Mouse (Mus musculus) stomach, postnatal 0 days (tissue): ENCODE results near the gene Gpr68. TPM values are rescaled to one million over a fixed set of nuclear protein-coding genes. Genes with fewer than 3 reads are reported as not detected.

Experiments used
- ATAC-seq: fragments of 200-750 bp; cut with Nextera tagmentation; 2 replicates; pipeline ENCODE4 v1.8.0; 2017; ENCODE audit not compliant: low FRiP score, low TSS enrichment
- DNase-seq: peaks from one replicate; pipeline ENCODE4 v3.0.0-alpha.2; 2016; ENCODE audit warnings: low spot score
- H3K27ac ChIP-seq: fragments of 300-500 bp; sonication (generic); replicated peaks from 2 replicates; pipeline ENCODE4 v1.5.1; 2014; ENCODE audit warnings: mild to moderate bottlenecking, control low read depth
- H3K27me3 ChIP-seq: fragments of 300-500 bp; sonication (generic); 2 replicates; pipeline ENCODE4 v1.6.1; 2014; ENCODE audit warnings: low read length; ENCODE audit not compliant: control insufficient read depth, insufficient read depth
- H3K36me3 ChIP-seq: fragments of 300-500 bp; sonication (generic); 2 replicates; pipeline ENCODE4 v1.6.1; 2014; ENCODE audit warnings: low read length, mixed read lengths; ENCODE audit not compliant: control insufficient read depth, insufficient read depth
- H3K4me1 ChIP-seq: fragments of 300-500 bp; sonication (generic); replicated peaks from 2 replicates; pipeline ENCODE4 v1.6.1; 2014; ENCODE audit warnings: antibody characterized with exemption; ENCODE audit not compliant: control insufficient read depth, insufficient read depth
- H3K4me2 ChIP-seq: fragments of 300-500 bp; sonication (generic); replicated peaks from 2 replicates; pipeline ENCODE4 v1.6.1; 2014; ENCODE audit warnings: low read depth, mild to moderate bottlenecking, control low read depth, moderate library complexity
- H3K4me3 ChIP-seq: fragments of 300-500 bp; sonication (generic); 2 replicates; pipeline ENCODE4 v1.5.1; 2014; ENCODE audit warnings: low read depth, low read length, control low read depth
- H3K9ac ChIP-seq: fragments of 300-500 bp; sonication (generic); 2 replicates; pipeline ENCODE4 v1.6.1; 2014; ENCODE audit warnings: mild to moderate bottlenecking, low read length, control low read depth, mixed read lengths
- H3K9me3 ChIP-seq: fragments of 300-500 bp; sonication (generic); 2 replicates; pipeline ENCODE4 v1.6.1; 2016; ENCODE audit warnings: low read length; ENCODE audit not compliant: control insufficient read depth
- CTCF ChIP-seq: IDR thresholded peaks from 2 replicates; pipeline ENCODE4 v1.5.1; 2016; ENCODE audit warnings: antibody characterized with exemption, low read depth, mild to moderate bottlenecking, moderate library complexity
- EP300 ChIP-seq: optimal IDR thresholded peaks from 2 replicates; pipeline ENCODE3; 2016; ENCODE audit warnings: antibody characterized with exemption
- WGBS: fragments of 180-500 bp; shearing (Covaris S2); extraction: QIAGEN DNeasy Blood & Tissue Kit; methylation state at CpG from one replicate; pipeline ENCODE4 v1.1.7; 2014; 5-methylcytosine and 5-hydroxymethylcytosine counted together
- polyA plus RNA-seq: library from polyadenylated mRNA; unstranded; fragments of >200 nt; fragmentation: Nextera tagmentation; extraction: Ambion mirVana; gene quantifications from 2 replicates; pipeline ENCODE4 v1.2.1, GENCODE M21; 2015

The Gpr68 gene
- polyA plus RNA-seq, 1 experiment from 2014 or later = 0.44 TPM

- 95% methylated on average over 3 of the region's 3 CpGs for WGBS
- H3K9me3 ChIP-seq = no peaks in the 10 kb centered on the region
- no peaks in the 10 kb centered on the region; the same call in 1 of the 2 replicates for H3K27me3 ChIP-seq
- no peak overlapping the region for H3K27ac ChIP-seq
- TF ChIP-seq EP300 (no peak), CTCF (no peak)
- no peaks in the 10 kb centered on the region for H3K36me3 ChIP-seq
- H3K4me1 ChIP-seq = no peaks in the 10 kb centered on the region
- H3K4me3 ChIP-seq = no peak overlapping the region
- no peak for ATAC-seq
- no peak for DNase-seq
- H3K4me2 ChIP-seq = no peak overlapping the region
- no peak overlapping the region for H3K9ac ChIP-seq
These were observed 22.4 kb downstream of the Gpr68 start for GRCm38 (mm10) chr12:100885585-100885984.

- WGBS = 28% methylated on average over 7 of the region's 7 CpGs
- no peak overlapping the region for H3K4me3 ChIP-seq
- no peak overlapping the region for H3K9ac ChIP-seq
- no peak overlapping the region for H3K4me2 ChIP-seq
- ATAC-seq (peak; percentile 25; the same call in 1 of the 2 replicates), DNase-seq (no peak)
- no peaks in the 10 kb centered on the region for H3K4me1 ChIP-seq
- H3K36me3 ChIP-seq = no peaks in the 10 kb centered on the region
- H3K27ac ChIP-seq = no peak overlapping the region
- no peaks in the 10 kb centered on the region for H3K9me3 ChIP-seq
- H3K27me3 ChIP-seq = no peaks in the 10 kb centered on the region; the same call in 1 of the 2 replicates
- TF ChIP-seq CTCF = no peak
- TF ChIP-seq EP300 = no peak
These were observed 24.8 kb downstream of the Gpr68 start for GRCm38 (mm10) chr12:100883168-100883567.

GRCm38 (mm10) chr12:100878556-100878955 is 29.4 kb downstream of the Gpr68 start:
- Histone ChIP-seq H3K4me2 (no peak overlapping the region), H3K27me3 (no peaks in the 10 kb centered on the region), H3K36me3 (no peaks in the 10 kb centered on the region), H3K4me1 (no peaks in the 10 kb centered on the region), H3K27ac (no peak overlapping the region), H3K9ac (no peak overlapping the region), H3K9me3 (no peaks in the 10 kb centered on the region), H3K4me3 (no peak overlapping the region)
- no peak for DNase-seq
- TF ChIP-seq EP300 (no peak), CTCF (no peak)
- 92% methylated on average over 16 of the region's 16 CpGs for WGBS
- ATAC-seq = no peak

- ATAC-seq = no peak
- Histone ChIP-seq H3K9ac (no peak overlapping the region), H3K9me3 (no peaks in the 10 kb centered on the region), H3K36me3 (no peaks in the 10 kb centered on the region), H3K4me2 (no peak overlapping the region), H3K4me1 (no peaks in the 10 kb centered on the region), H3K4me3 (no peak overlapping the region), H3K27me3 (no peaks in the 10 kb centered on the region), H3K27ac (no peak overlapping the region)
- no peak for TF ChIP-seq CTCF
- no peak for TF ChIP-seq EP300
- no peak for DNase-seq
- WGBS = 70% methylated on average over 6 of the region's 6 CpGs
These were observed 30.1 kb downstream of the Gpr68 start for GRCm38 (mm10) chr12:100877936-100878335.

GRCm38 (mm10) chr12:100875960-100876359 is 32.0 kb downstream of the Gpr68 start:
- ATAC-seq (no peak), DNase-seq (no peak)
- Histone ChIP-seq H3K9me3 (no peaks in the 10 kb centered on the region), H3K27me3 (no peaks in the 10 kb centered on the region), H3K4me3 (no peak overlapping the region), H3K27ac (no peak overlapping the region), H3K4me1 (no peaks in the 10 kb centered on the region), H3K4me2 (no peak overlapping the region), H3K9ac (no peak overlapping the region), H3K36me3 (no peaks in the 10 kb centered on the region)
- WGBS = 74% methylated on average over 4 of the region's 6 CpGs
- TF ChIP-seq CTCF (no peak), EP300 (no peak)

- Histone ChIP-seq H3K36me3 (no peaks in the 10 kb centered on the region), H3K9ac (no peak overlapping the region), H3K4me2 (no peak overlapping the region), H3K27me3 (no peaks in the 10 kb centered on the region), H3K9me3 (no peaks in the 10 kb centered on the region), H3K4me1 (no peaks in the 10 kb centered on the region), H3K27ac (no peak overlapping the region), H3K4me3 (no peak overlapping the region)
- peak; percentile 43; the same call in 1 of the 2 replicates for ATAC-seq
- no peak for TF ChIP-seq EP300
- TF ChIP-seq CTCF = no peak
- DNase-seq = no peak
- 35% methylated on average over 3 of the region's 3 CpGs for WGBS
These were observed 32.4 kb downstream of the Gpr68 start for GRCm38 (mm10) chr12:100875553-100875952.
